Mouse (Mus musculus): ENCODE results near the gene Txndc9.

- TF ChIP-seq CTCF (IDR thresholded peaks at IDR 0.05; ENCODE audit: insufficient read depth, low read length) (no peak), POLR2A (IDR thresholded peaks at IDR 0.05; ENCODE audit: borderline replicate concordance, extremely low read depth, low read depth, low read length) (no peak)
These were observed 14.0 kb upstream of the Txndc9 start for GRCm38 (mm10) chr1:38011647-38012046.
